Mouse (Mus musculus) adrenal gland, adult (tissue): ENCODE data around the gene Pdzd9.

Source experiments
- DNase-seq, 2 experiments: peaks; one replicate each; pipeline ENCODE4 v3.0.0; 2022 to 2023; ENCODE audit warnings: low spot score in 1 of 2; ENCODE audit not compliant: inconsistent age in 2 of 2

Pdzd9 gene

DNA sequence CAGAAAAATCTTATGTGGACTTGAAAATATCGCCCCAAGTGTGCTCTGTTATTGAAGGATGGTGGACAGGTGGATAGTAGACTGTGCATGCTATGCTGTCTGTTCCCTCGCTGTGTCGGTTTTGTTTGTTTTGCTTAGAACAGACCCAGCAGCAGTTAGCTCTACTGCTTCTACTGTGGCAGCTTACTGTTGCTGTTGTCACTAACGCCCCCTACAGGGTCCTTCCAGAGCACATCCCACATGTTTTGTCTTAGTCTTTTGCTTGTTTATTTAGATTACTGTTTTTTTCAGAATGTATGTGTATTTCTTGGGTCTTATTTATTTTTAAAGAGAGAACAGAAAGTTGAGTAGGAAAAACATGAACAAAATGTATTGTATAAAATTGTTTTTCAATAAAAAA, 26.9 kb downstream of the Pdzd9 start:
- no peak for DNase-seq

DNA sequence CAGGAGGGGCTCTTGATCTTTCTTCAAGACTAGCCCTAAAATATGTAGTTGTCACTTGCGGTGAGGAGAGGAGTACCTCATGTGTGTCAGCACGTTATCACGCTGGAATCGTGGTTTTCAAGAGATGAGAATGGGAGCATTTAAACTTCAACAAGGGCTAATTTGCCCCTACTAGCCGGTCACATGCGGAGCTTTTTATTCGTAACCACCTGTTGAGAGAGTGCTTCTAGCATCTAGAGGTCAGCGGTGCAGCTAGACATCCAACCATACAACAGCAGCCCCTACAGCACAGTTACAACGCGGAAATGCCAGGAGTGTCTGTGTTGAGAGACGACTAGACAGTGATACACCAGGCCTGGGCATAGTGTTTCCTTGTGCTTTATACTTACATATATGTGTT, 34.3 kb downstream of the Pdzd9 start:
- DNase-seq = peak in 1 of 2 experiments; percentile 39

DNA sequence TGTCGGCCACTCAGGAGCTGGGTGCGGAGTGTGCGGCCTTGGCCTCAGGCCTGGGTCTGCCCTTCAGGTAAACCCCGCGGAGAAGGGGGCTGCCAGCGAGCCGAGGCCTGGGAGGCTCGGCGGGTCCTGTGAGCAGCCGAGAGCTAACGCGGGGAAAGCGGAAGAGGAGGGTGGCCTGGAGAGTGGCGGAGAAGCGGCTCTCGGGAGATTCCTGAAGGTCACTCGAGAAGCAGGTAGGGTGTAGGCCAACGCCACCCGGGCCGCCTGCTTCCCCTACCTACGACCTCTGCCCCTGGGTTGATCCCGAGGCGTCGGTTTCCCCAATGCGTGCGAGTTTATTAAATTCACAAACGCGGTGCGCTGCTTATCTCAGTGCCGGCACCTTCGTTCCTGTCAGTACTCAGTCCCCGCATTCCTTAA, 34.8 kb downstream of the Pdzd9 start:
- DNase-seq = no peak

DNA sequence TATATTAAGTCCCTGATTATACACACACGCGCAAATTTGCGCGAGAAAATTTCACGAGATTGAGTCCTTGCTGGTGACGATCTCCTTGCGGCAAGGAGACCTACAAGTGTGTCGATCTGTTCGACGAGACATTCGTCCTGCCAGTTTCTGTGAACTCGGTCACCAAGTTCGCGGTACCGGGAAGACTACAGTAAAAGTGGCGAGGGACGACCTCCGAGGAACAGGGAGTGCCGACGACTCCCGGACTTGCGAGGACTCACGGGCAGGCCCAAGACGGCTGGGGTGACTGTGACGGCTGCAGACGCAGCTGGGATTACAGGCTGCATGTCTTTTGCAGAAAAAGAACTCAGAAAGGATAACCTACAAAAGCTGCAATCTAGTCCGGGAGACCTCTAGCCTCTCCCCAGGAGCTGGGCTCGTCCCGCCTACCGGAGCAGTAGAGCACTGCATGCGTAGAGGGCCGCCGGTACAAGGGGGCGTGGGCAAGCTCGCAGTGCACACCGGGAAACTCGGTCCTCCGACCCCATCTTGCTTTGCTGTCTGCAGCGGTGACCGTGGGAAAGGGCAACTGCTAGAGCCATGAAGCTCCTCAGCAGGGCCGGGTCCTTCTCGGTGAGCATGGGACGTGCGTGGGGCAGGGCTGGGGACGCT, 35.3 kb downstream of the Pdzd9 start, which contains the start of gene Uqcrc2:
Gene Uqcrc2 (plus strand): TSS at position 466 of the 651 bp plus-strand sequence.
- DNase-seq = peak; percentile 89 to 96

DNA sequence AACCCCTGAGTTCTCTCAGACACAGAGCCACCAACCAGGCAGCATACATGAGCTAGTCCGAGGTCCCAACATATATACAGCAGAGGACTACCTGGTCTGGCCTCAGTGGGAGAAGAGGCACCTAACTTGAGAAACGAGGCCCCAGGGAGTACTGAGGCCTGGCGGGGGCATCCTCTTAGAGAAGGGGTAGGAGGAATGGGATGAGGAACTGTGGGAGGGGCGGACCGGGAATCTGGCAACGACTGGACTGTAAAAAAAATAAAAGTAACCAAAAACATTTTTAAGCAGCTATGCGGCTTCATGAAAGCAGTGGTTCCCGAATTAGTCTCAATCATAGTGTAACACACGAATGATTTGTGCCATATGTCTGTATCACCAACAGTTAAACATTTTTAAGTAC, 35.8 kb downstream of the Pdzd9 start:
- no peak for DNase-seq

DNA sequence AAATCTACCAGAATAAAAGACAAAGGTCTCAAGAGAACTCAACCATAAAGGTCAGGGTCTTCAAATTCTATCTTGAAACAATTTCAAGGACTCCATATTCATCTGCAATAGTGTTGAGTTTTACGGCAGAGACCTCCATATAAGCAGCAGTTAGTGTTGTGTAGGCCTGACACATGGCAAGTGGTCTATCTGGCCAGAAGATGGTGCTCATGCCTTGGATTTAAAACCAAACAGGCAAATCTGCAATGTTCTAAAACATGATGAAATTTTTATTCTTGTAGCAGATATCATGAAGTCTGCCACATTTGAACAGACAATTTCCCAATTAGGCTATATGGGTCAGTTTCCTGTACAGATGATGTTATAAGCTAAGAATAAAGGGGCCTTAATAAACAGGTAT, 37.6 kb downstream of the Pdzd9 start:
- peak; percentile 23 to 70 for DNase-seq

DNA sequence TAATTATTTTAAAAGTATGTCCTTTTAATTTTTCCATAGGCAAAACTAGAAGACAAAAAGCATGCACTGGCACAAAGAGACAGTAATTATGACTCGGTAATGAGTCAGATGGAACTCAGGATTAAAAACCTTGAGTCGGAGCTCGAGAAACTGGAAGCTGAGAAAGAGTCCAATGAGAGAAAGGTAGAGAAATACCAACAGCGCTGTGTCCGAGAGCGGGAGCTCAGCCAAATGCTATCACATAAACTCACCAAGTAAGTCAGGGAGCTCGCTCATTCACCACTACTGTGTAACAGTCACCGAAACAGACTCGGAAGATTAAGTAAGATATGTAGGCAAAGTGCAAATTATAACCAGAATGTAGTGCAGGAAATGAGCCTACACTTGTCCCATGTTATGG, 49.3 kb downstream of the Pdzd9 start:
- DNase-seq = peak; percentile 61 to 75

DNA sequence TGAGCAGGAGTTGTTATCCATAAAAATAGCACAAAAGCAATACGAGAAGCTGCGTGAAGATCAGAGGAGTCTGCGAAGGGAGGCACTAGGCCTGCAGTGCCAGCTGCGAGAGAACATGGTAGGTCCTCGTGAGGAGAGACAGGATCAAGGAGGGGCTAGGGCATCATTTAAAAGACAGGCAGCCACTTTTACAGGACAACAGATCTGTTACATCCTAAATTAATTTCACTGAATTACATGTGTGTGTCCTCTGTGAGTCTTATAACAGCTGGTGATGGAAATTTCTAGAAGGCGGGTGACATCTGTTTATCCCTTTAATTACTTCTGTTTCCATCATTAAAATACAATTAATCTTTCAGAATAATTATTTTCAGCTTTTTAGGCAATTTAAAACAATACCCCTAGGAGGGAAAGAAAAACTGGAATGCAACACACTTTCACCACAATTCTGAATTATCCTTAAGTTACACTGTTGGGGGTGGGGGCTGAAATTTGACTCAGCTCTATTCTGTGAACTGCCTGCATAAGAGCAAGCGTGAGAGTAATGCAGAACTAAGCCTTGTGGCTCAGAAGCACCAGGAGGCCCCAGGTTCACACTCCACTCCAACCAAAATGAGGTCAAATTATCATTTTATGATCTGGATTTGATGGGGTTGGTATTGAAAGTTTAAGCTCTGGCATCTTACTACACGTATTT, 49.9 kb downstream of the Pdzd9 start:
- no peak for DNase-seq
